Mouse (Mus musculus): ENCODE data around the gene Rasgrp2.

GRCm38 (mm10) chr19:6354030-6354429, 45.1 kb upstream of the Rasgrp2 start:
- no peak for TF ChIP-seq POLR2A (IDR thresholded peaks at IDR 0.05; ENCODE audit: borderline replicate concordance, control insufficient read depth, low read depth, low read length)
- TF ChIP-seq CTCF (IDR thresholded peaks at IDR 0.05; ENCODE audit: control insufficient read depth, insufficient read depth, low read length) = no peak

Data from bone marrow, adult 2 months (tissue).